Mouse (Mus musculus) neural tube, embryonic 12.5 days (tissue): ENCODE measurements around the gene Igsf3. TPM values are rescaled to one million over a fixed set of nuclear protein-coding genes. Genes with fewer than 3 reads are reported as not detected.
A peak's percentile ranks its signal among the peaks of the same experiment; 100 is the strongest.

ENCODE experiments used
- ATAC-seq: fragments of 200-750 bp; cut with Nextera tagmentation; 2 replicates; pipeline ENCODE4 v1.8.0; 2017; ENCODE audit warnings: low read depth, mild to moderate bottlenecking, moderate TSS enrichment, moderate library complexity; ENCODE audit not compliant: low FRiP score
- H3K27ac ChIP-seq: fragments of 300-500 bp; sonication (generic); 2 replicates; pipeline ENCODE4 v1.5.1; 2016
- H3K27me3 ChIP-seq: fragments of 300-500 bp; sonication (generic); replicated peaks from 2 replicates; pipeline ENCODE4 v1.6.1; 2016; ENCODE audit warnings: mild to moderate bottlenecking
- H3K36me3 ChIP-seq: fragments of 300-500 bp; sonication (generic); 2 replicates; pipeline ENCODE4 v1.6.1; 2016; ENCODE audit warnings: mild to moderate bottlenecking
- H3K4me1 ChIP-seq: fragments of 300-500 bp; sonication (generic); 2 replicates; pipeline ENCODE4 v1.6.1; 2016
- H3K4me2 ChIP-seq: fragments of 300-500 bp; sonication (generic); replicated peaks from 2 replicates; pipeline ENCODE4 v1.6.1; 2016; ENCODE audit warnings: mild to moderate bottlenecking
- H3K4me3 ChIP-seq: fragments of 300-500 bp; sonication (generic); 2 replicates; pipeline ENCODE4 v1.5.1; 2016
- H3K9ac ChIP-seq: fragments of 300-500 bp; sonication (generic); 2 replicates; pipeline ENCODE4 v1.6.1; 2016; ENCODE audit warnings: mild to moderate bottlenecking
- H3K9me3 ChIP-seq: fragments of 300-500 bp; sonication (generic); 2 replicates; pipeline ENCODE4 v1.6.1; 2016; ENCODE audit warnings: mild to moderate bottlenecking
- WGBS: fragments of 180-500 bp; shearing (Covaris S2); methylation state at CpG from one replicate; pipeline ENCODE4 v1.1.7; 2016; 5-methylcytosine and 5-hydroxymethylcytosine counted together
- polyA plus RNA-seq: library from polyadenylated mRNA; unstranded; fragments of >200 nt; fragmentation: Nextera tagmentation; extraction: Ambion mirVana; gene quantifications from 2 replicates; pipeline ENCODE4 v1.2.1, GENCODE M21; 2016

Gene Igsf3
- polyA plus RNA-seq, 1 experiment from 2014 or later = 49.8 TPM

DNA sequence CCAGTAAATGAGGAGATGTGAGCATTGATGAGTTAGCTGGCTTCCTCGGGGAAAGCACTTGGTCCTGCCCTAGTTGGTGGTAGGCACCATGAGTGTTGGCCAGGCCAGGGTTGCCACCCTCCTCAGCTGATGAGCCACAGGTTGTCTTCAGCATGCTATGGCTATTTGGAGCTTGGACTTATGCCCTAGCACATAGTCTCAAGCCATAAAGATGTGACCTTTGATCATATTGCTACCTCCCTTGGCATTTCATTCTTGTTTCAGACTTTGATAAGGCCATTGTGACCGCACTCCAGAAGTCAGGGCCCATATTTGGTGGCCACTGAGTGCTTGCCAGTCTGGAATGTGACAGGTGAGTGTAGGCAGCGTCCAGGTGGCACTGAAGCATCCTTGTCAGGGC is 19.2 kb downstream of the Igsf3 start:
- Histone ChIP-seq H3K36me3 (no peaks in the 10 kb centered on the region), H3K4me1 (peaks cover 65% of the 10 kb centered on the region), H3K4me2 (no peak overlapping the region), H3K9me3 (no peaks in the 10 kb centered on the region), H3K27me3 (no peaks in the 10 kb centered on the region), H3K9ac (no peak overlapping the region), H3K4me3 (no peak overlapping the region), H3K27ac (no peak overlapping the region)
- 91% methylated on average over 3 of the region's 3 CpGs for WGBS
- no peak for ATAC-seq

DNA sequence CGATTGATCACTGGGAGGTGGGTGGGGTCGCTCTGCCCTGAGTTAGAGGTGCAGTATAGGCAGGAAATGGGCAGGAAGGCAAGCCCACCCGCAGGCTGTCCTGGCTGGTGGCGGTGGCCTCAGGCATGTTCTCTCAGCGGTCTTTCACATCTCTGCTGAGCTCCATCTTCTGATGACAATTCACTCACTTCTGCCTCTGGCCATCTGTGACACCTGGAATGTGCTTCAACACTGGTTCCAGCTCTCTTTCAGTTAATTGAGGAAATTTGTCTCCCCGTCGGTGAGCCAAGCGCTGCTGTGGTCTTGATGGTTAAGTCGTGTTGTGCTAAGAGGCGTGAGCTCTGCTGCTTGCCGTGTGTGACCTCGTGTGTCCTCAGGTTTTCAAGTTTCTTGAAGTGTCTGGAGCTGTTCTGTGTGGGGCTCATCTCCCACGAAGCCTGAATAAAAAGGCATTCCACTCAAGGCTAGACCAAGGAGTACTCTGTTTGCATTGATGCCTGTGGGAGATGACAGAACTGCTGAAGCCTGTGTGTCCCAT is 19.9 kb downstream of the Igsf3 start:
- WGBS = 56% methylated on average over 13 of the region's 13 CpGs
- no peak overlapping the region for H3K9ac ChIP-seq
- H3K9me3 ChIP-seq = no peaks in the 10 kb centered on the region
- no peaks in the 10 kb centered on the region for H3K36me3 ChIP-seq
- H3K4me1 ChIP-seq = peaks cover 70% of the 10 kb centered on the region
- ATAC-seq = no peak
- H3K27ac ChIP-seq = no peak overlapping the region
- no peak overlapping the region for H3K4me2 ChIP-seq
- H3K27me3 ChIP-seq = no peaks in the 10 kb centered on the region
- no peak overlapping the region for H3K4me3 ChIP-seq

DNA sequence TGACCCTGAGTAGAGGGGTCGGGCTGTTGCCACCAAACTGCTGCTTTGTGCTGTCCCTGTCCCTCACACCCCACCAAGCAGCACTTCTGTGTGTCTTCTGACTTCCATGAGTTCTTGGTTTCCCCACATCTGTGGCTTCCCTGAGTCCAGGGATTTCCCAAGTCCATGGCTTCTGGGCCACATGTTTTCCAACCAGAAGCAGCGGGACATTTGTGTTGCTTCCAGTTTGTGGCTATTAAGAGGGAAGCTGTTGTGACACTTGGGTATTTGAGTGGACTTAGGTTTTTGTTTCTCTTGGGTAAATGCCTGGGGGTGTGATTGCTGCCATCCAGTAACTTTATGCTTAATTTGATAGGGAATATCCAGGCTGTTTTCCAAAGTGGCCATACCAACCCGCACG is 20.5 kb downstream of the Igsf3 start:
- H3K36me3 ChIP-seq = no peaks in the 10 kb centered on the region
- H3K4me2 ChIP-seq = no peak overlapping the region
- no peak for ATAC-seq
- no peak overlapping the region for H3K4me3 ChIP-seq
- H3K27ac ChIP-seq = 0 out of 2 replicates have a peak overlapping the region, but pooled peaks have one; percentile 28
- no peaks in the 10 kb centered on the region for H3K9me3 ChIP-seq
- peaks cover 74% of the 10 kb centered on the region for H3K4me1 ChIP-seq
- 75% methylated on average over 4 of the region's 4 CpGs for WGBS
- H3K27me3 ChIP-seq = no peaks in the 10 kb centered on the region
- no peak overlapping the region for H3K9ac ChIP-seq

DNA sequence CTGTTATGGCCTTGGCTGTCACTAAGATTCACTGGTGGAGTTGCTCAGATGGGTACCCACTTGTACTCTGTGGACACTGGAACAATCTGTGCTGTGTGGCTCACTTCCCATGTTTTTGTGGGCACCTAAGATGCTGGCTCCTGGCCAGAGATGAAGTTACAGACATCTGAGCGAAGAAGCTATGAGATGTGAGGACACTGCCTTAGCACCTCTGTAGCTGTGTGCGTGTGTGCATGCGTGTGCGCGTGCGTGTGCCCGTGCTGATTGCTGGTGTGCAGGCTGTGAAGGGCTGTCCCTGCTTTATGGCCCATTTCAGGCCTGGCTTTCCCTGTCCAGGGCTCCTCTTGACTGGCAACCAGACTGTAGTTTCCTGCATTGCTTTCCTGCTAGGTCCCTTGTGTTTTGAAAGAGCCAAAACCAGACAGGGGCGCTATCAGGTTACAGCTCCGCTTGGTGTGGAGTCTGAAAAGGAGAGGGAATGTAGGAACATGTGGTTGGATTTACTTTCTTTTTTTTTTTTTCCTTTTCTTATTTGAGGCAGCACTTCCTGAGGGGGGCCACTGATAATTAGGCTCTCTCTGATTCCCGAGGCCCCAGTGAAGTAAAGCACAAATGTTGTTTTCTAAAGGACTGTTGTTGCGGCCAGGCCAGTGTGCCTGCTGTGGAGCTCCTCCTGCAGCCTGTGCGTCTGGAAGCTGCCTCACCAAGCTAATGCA is 21.3 kb downstream of the Igsf3 start:
- Histone ChIP-seq H3K4me1 (peaks cover 74% of the 10 kb centered on the region), H3K4me3 (no peak overlapping the region), H3K36me3 (no peaks in the 10 kb centered on the region), H3K9ac (0 out of 2 replicates have a peak overlapping the region, but pooled peaks have one; percentile 22), H3K27ac (peak overlapping the region; percentile 28; the same call in 1 of the 2 replicates), H3K9me3 (no peaks in the 10 kb centered on the region), H3K27me3 (no peaks in the 10 kb centered on the region), H3K4me2 (0 out of 2 replicates have a peak overlapping the region, but pooled peaks have one; percentile 8)
- WGBS = 31% methylated on average over 12 of the region's 12 CpGs
- 0 out of 2 replicates have a peak, but pooled peaks have one; percentile 31 for ATAC-seq

DNA sequence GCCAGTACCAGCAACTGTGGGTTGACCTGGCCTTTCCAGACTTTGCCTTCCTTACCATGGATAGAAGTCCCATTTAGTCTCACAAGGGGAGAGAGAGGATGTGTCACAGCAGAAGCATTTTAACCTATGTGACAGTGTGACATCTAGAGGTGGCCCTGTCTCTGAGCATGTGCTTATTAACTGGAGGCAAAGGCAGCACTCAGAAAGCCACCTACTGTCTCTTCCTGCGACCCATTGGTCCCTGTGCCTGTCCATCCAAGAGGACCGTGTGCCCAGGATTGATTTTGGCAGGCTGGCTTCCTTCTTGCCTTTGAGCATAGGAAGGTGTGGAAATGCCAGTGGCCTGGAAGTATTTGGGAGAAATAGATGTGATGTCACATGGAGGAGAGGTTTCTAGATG is 22.0 kb downstream of the Igsf3 start:
- H3K9me3 ChIP-seq = no peaks in the 10 kb centered on the region
- 0 out of 2 replicates have a peak overlapping the region, but pooled peaks have one; percentile 14 for H3K4me2 ChIP-seq
- peak overlapping the region; percentile 6; the same call in 1 of the 2 replicates for H3K27ac ChIP-seq
- H3K4me1 ChIP-seq = peaks cover 68% of the 10 kb centered on the region
- H3K36me3 ChIP-seq = no peaks in the 10 kb centered on the region
- H3K9ac ChIP-seq = no peak overlapping the region
- H3K4me3 ChIP-seq = no peak overlapping the region
- ATAC-seq = no peak
- no peaks in the 10 kb centered on the region for H3K27me3 ChIP-seq
- WGBS = 69% methylated on average over 2 of the region's 2 CpGs

DNA sequence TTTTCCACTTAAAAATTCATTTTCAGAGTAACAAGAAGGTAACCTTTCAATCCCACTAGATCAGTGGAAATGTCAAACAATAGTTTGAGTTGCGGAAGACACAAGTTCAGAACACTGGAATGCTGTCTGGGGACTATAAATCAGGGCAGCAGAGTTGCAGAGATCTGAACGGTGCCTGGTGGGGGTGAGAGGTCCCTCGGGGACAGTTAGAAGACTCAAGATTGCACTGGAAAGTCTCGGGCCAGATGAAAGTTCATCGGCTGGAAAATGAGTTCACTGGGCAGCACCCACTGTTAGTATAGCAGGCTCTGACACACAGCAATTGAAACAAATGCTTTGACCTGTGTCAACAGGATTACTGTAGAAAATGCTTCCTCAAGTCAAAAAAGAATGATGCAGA is 24.6 kb downstream of the Igsf3 start:
- ATAC-seq = no peak
- Histone ChIP-seq H3K4me2 (no peak overlapping the region), H3K27me3 (no peaks in the 10 kb centered on the region), H3K36me3 (no peaks in the 10 kb centered on the region), H3K27ac (no peak overlapping the region), H3K9me3 (no peaks in the 10 kb centered on the region), H3K4me1 (peaks cover 64% of the 10 kb centered on the region), H3K4me3 (no peak overlapping the region), H3K9ac (no peak overlapping the region)
- WGBS = 19% methylated on average over 5 of the region's 5 CpGs

DNA sequence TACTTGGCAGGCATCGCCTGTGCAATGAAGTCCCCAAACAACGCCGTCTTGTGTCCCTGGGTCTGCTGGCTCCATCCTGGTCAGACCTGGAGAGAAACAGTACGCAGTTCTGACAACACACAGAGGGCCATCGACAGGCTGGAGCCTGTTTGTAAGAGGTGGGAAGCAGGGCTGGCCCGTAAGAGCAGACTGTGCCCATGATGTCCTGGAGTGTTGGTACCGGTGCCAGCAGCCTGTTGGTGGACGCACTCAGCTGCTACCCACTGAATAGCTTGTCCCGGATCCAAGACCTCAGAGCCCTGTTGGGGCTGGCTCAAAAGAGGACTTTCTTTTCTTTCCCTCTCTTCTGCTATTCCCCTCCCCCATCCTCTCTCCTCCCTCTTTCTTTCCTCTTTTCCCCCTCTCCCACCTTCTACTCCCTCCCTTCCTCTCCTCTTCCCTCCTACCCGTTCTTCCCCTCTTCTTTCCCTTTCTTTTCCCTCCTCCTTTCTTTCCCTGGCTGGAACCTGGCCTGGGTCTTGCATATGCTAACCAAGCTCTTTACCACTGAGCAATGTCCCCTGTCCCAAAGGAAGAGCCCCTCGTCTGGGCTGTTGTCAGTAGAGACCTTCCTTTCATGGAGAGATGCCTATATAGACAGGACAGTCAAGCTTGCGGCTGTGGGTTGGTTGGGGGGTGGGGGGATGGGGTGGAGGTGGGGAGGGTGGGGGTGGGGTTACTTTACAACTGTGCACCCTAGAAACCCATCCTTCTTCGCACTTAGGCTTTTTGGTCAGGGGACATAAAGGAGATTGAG is 27.9 kb downstream of the Igsf3 start:
- Histone ChIP-seq H3K4me3 (no peak overlapping the region), H3K9ac (no peak overlapping the region)
- peak; percentile 49; the same call in 1 of the 2 replicates for ATAC-seq

DNA sequence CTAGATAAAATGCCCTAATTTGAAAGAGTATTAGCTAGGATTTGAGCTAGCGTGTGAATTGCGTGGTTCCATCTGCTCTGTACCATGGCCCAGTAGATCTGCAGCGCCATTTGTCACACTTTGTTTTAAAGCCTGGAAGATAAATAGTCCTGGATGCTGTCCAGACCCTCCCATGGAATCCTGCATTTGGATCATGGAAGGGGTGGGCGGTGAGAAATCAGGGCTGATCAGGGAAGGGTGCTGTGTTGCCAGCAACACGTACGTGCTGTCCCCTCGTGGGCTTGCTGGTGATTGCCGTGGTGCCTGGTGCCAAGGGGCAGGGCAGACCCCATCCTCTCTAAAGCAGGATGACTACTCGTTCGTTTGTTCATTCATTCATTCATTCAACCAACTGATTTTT is 28.6 kb downstream of the Igsf3 start:
- Histone ChIP-seq H3K27ac (no peak overlapping the region), H3K4me1 (peaks cover 39% of the 10 kb centered on the region)
- 54% methylated on average over 10 of the region's 10 CpGs for WGBS

More for the DNA sequence above, 27.9 kb downstream of the Igsf3 start:
- H3K4me1 ChIP-seq = peaks cover 38% of the 10 kb centered on the region
- no peak overlapping the region for H3K27ac ChIP-seq
- H3K36me3 ChIP-seq = no peaks in the 10 kb centered on the region
- WGBS = 60% methylated on average over 13 of the region's 13 CpGs
- no peaks in the 10 kb centered on the region for H3K27me3 ChIP-seq
- H3K4me2 ChIP-seq = peak overlapping the region; percentile 6; the same call in 1 of the 2 replicates
- H3K9me3 ChIP-seq = no peaks in the 10 kb centered on the region

DNA sequence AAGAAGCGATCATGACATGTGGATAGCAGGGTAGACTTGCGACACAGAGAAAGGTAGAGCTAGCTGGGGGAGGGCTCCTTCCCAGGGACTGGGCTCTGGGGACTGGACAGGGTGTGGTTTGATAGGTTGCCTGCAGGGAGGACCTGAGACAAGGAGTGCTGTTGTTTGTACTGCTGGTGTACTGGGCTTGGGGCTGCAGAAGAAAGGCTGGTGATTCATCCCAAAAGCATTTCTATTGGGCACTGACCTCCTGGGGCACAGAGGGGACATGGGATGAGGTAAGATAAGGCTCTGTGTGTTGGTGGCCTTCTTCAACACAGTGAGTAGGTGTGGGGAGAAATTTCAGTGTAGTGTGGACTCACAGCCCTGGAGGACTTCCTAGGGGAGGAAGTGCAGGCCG is 29.2 kb downstream of the Igsf3 start:
- no peak overlapping the region for H3K4me2 ChIP-seq
- H3K4me1 ChIP-seq = peaks cover 42% of the 10 kb centered on the region
- 72% methylated on average over 3 of the region's 3 CpGs for WGBS
- H3K36me3 ChIP-seq = no peaks in the 10 kb centered on the region
- no peak overlapping the region for H3K9ac ChIP-seq
- no peaks in the 10 kb centered on the region for H3K9me3 ChIP-seq
- ATAC-seq = 0 out of 2 replicates have a peak, but pooled peaks have one; percentile 4
- H3K4me3 ChIP-seq = no peak overlapping the region
- H3K27ac ChIP-seq = no peak overlapping the region
- H3K27me3 ChIP-seq = no peaks in the 10 kb centered on the region

More for the DNA sequence above, 28.6 kb downstream of the Igsf3 start:
- Histone ChIP-seq H3K9ac (no peak overlapping the region), H3K36me3 (no peaks in the 10 kb centered on the region), H3K4me3 (no peak overlapping the region), H3K9me3 (no peaks in the 10 kb centered on the region), H3K27me3 (no peaks in the 10 kb centered on the region), H3K4me2 (0 out of 2 replicates have a peak overlapping the region, but pooled peaks have one; percentile 6)
- peak; percentile 67 for ATAC-seq

DNA sequence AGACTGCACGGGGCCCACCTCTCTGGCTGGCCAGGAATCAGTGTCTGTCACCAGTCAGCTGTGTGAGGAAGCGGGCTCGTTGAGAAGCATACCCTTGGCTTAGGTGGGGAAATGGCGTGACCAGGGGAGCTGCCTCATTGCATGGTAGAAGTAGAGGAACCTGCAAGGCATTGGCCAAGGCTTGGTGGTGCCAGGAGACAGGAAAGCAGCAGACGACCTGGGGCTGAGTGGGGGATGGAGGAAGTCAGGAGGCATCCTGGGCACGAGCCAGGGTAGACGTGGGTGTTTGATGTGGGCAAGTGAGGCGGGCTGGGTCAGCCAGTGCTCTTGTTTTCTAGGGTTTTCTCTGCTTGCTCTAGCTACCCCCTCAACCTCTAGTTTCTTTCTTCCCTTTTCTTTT is 30.7 kb downstream of the Igsf3 start:
- ATAC-seq = no peak
- WGBS = 88% methylated on average over 8 of the region's 8 CpGs
- no peaks in the 10 kb centered on the region for H3K36me3 ChIP-seq
- H3K27ac ChIP-seq = no peak overlapping the region
- H3K9ac ChIP-seq = no peak overlapping the region
- H3K4me3 ChIP-seq = no peak overlapping the region
- H3K4me2 ChIP-seq = no peak overlapping the region
- no peaks in the 10 kb centered on the region for H3K9me3 ChIP-seq
- no peaks in the 10 kb centered on the region for H3K27me3 ChIP-seq
- peaks cover 34% of the 10 kb centered on the region for H3K4me1 ChIP-seq

DNA sequence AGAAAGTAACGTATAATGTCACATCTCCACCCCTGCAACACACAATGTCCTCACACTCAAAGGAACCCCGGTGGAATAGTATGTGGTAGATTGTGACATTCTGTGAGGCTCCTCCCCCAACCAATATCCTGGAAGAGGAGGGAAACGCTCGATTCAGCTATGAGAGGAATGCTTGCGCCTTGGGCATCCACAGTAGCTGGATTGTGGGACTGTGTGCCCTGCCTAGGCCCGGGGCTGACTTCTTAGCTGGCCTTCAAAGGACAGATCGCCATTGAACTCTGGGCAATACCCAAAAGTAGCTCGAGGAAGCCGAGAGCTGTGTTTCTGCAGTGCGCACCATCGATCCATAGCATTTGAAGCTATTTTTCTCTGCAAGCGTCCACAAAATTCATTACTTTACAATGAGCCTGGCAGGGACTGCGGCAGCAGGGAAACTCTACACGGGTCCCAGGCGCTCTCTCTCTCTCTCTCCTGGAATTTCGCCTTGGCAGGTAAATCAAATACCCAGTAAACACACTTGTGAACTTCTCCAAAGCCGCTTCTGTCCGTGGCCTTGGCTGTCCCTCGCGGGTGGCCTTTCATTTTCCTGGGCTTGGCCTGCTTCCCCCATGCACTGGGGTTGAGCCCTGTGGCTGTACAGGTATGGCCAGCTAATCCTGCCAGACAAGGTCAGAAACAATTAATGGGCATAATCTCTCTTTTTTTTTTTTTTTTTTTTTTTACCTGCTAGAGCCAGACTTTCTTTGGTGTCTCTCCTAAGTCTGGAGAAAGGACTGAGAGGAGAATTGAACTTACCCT is 32.3 kb downstream of the Igsf3 start:
- Histone ChIP-seq H3K4me2 (0 out of 2 replicates have a peak overlapping the region, but pooled peaks have one; percentile 9), H3K36me3 (no peaks in the 10 kb centered on the region), H3K4me3 (no peak overlapping the region), H3K9ac (no peak overlapping the region), H3K27me3 (no peaks in the 10 kb centered on the region), H3K27ac (no peak overlapping the region), H3K4me1 (peaks cover 34% of the 10 kb centered on the region), H3K9me3 (no peaks in the 10 kb centered on the region)
- 53% methylated on average over 20 of the region's 20 CpGs for WGBS
- no peak for ATAC-seq
